Mouse (Mus musculus) regulatory T cell (primary cell): ENCODE results near the gene Tm2d3.

Experiments used
- in situ Hi-C: fragments of 300-600 bp; cut with MboI, MseI; formaldehyde crosslinking; loops from one replicate; pipeline ENCODE4 v1.15.1; 2025; ENCODE audit warnings: high pct_unique_total_duplicates

Gene Tm2d3

GRCm38 (mm10) chr7:65690869-65691268, at the start of gene Tm2d3:
TSS of gene Tm2d3 (plus strand) at chr7:65691169.
- in situ Hi-C loops, result loop anchor here (10.0 to 25.0 kb wide), 2 partner anchors 1144 to 1304 kb away; partner anchors contain the start of genes Adamts17, Mcee and Mphosph10

- in situ Hi-C loops, result loop anchor here (10.0 kb wide), 1 partner anchor 328 kb away; no protein-coding TSS in a partner anchor
Measured at GRCm38 (mm10) chr7:65642371-65643304, 48.3 kb upstream of the Tm2d3 start.

- in situ Hi-C loops, result loop anchor here (10.0 kb wide), 1 partner anchor 329 kb away; no protein-coding TSS in a partner anchor
Measured at GRCm38 (mm10) chr7:65643861-65644421, 47.0 kb upstream of the Tm2d3 start.

GRCm38 (mm10) chr7:65644643-65645351, 46.2 kb upstream of the Tm2d3 start, which contains the start of gene Tarsl2:
TSS of gene Tarsl2 (plus strand) at chr7:65644898.
- in situ Hi-C loops, result loop anchor here (10.0 kb wide), 1 partner anchor 330 kb away; no protein-coding TSS in a partner anchor

GRCm38 (mm10) chr7:65645996-65646395, 45.0 kb upstream of the Tm2d3 start:
- in situ Hi-C loops, result loop anchor here (10.0 kb wide), 1 partner anchor 331 kb away; no protein-coding TSS in a partner anchor

GRCm38 (mm10) chr7:65650662-65651061, 40.3 kb upstream of the Tm2d3 start:
- in situ Hi-C loops, result no loop called here

GRCm38 (mm10) chr7:65657490-65658120, 33.4 kb upstream of the Tm2d3 start:
- in situ Hi-C loops, result no loop called here

GRCm38 (mm10) chr7:65663225-65663790, 27.7 kb upstream of the Tm2d3 start:
- in situ Hi-C loops, result no loop called here

GRCm38 (mm10) chr7:65663886-65664285, 27.1 kb upstream of the Tm2d3 start:
- in situ Hi-C loops, result no loop called here

- in situ Hi-C loops, result no loop called here
Measured at GRCm38 (mm10) chr7:65667491-65667890, 23.5 kb upstream of the Tm2d3 start.

- in situ Hi-C loops, result loop anchor here (25.0 kb wide), 1 partner anchor 1291 kb away; the partner anchor contains the start of genes Mcee and Mphosph10
Measured at GRCm38 (mm10) chr7:65678050-65678449, 12.9 kb upstream of the Tm2d3 start.

- in situ Hi-C loops, result loop anchor here (25.0 kb wide), 1 partner anchor 1292 kb away; the partner anchor contains the start of genes Mcee and Mphosph10
Measured at GRCm38 (mm10) chr7:65678900-65679595, 11.9 kb upstream of the Tm2d3 start.

GRCm38 (mm10) chr7:65681166-65681565, 9.8 kb upstream of the Tm2d3 start:
- in situ Hi-C loops, result loop anchor here (25.0 kb wide), 1 partner anchor 1294 kb away; the partner anchor contains the start of genes Mcee and Mphosph10

- in situ Hi-C loops, result loop anchor here (25.0 kb wide), 1 partner anchor 1297 kb away; the partner anchor contains the start of genes Mcee and Mphosph10
Measured at GRCm38 (mm10) chr7:65684256-65684835, 6.6 kb upstream of the Tm2d3 start.

GRCm38 (mm10) chr7:65686664-65687063, 4.3 kb upstream of the Tm2d3 start:
- in situ Hi-C loops, result loop anchor here (25.0 kb wide), 1 partner anchor 1299 kb away; the partner anchor contains the start of genes Mcee and Mphosph10

- in situ Hi-C loops, result loop anchor here (10.0 to 25.0 kb wide), 2 partner anchors 1143 to 1305 kb away; partner anchors contain the start of genes Adamts17, Mcee and Mphosph10
Measured at GRCm38 (mm10) chr7:65691929-65692605, 1.1 kb downstream of the Tm2d3 start.

GRCm38 (mm10) chr7:65692883-65693282, 1.9 kb downstream of the Tm2d3 start:
- in situ Hi-C loops, result loop anchor here (10.0 to 25.0 kb wide), 2 partner anchors 1142 to 1306 kb away; partner anchors contain the start of genes Adamts17, Mcee and Mphosph10

- in situ Hi-C loops, result loop anchor here (10.0 to 25.0 kb wide), 2 partner anchors 1141 to 1306 kb away; partner anchors contain the start of genes Adamts17, Mcee and Mphosph10
Measured at GRCm38 (mm10) chr7:65693301-65693821, 2.4 kb downstream of the Tm2d3 start.
